Mouse (Mus musculus) retina, embryonic 14.5 days (tissue): Measurements from ENCODE around the gene Adora3.

Experiments
- DNase-seq: peaks from one replicate; pipeline ENCODE4 v3.0.0-alpha.2; 2015; ENCODE audit warnings: low spot score

The Adora3 gene

DNA sequence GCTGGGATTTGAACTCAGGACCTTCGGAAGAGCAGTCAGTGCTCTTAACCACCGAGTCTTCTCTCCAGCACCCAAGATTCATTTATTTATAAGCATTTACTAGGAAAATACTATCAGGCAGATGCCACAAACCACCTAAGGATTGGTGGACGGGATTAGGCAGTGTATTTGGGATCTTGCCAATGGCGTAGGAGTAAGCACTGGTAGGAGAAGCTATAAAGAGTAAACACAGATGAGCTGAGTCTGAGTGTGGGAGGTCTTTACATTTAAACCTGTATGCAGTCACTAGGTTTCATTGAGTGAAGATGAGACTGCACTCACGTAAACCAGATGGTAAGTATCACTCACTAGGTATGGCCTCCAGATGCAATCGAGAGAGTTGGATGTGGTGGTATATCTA lies 63.3 kb downstream of the Adora3 start:
- no peak for DNase-seq

GRCm38 (mm10) chr3:105935033-105935432 lies 64.4 kb downstream of the Adora3 start:
- DNase-seq = no peak

DNA sequence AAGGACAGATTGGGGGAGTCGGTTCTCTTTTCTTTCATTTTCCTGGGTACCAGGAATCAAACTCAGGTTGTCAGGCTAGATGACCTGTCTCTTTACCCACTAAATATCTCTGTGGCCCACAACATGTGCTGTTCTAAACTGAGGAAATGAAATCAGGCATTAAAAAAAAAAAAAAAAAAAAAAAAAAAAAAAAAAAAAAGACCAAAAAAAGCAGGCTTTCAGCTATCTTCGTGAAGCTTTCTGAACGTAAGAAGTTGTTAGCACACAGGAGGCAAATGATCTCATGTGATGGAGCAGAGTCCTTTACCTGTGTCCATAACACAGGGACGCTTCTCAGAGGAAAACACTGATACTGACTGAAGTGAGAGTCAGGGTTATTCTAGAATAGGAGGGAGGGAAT lies 65.5 kb downstream of the Adora3 start:
- no peak for DNase-seq

- DNase-seq = no peak
Observed at GRCm38 (mm10) chr3:105951348-105951747, 80.7 kb downstream of the Adora3 start.

DNA sequence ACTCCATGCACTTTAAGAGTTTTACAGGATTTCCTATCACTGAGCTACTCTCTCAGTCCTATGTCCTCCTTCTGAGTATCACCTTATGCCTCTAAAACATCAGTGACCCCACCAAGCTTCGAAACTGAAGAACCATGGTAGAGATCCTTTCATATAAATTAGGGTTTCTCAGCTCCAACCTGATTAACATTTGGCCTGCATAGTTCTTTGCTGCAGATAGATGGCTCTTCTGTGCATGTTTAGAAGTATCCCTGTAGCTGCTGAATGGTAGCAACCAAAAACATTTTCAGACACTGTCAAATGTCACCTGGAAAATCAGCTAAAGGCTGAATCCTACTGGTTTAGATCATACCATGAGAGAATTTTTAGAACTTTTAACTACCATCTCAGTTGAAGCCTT lies 86.6 kb downstream of the Adora3 start:
- DNase-seq = no peak

DNA sequence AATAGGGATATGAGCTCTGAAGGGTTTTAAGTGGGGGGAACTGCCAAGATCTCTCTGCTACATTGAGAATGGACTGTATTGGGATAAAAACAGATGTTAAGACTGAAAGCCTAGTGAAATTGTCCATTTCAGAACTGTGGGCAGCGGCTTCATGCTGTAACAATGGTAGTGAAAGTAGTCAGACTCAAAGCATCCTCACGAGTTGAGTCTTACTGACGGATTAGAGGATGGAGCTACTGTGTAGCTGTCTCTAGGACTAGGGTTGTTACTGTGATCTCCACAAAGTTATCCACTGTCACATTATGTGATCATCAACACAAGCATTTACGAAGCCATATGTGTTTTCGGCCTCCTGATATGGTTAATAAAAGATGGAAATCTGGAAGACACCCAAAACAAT lies 87.5 kb downstream of the Adora3 start:
- DNase-seq = peak; percentile 5
